Mouse (Mus musculus): ENCODE data around the gene Tmem87a.

DNA sequence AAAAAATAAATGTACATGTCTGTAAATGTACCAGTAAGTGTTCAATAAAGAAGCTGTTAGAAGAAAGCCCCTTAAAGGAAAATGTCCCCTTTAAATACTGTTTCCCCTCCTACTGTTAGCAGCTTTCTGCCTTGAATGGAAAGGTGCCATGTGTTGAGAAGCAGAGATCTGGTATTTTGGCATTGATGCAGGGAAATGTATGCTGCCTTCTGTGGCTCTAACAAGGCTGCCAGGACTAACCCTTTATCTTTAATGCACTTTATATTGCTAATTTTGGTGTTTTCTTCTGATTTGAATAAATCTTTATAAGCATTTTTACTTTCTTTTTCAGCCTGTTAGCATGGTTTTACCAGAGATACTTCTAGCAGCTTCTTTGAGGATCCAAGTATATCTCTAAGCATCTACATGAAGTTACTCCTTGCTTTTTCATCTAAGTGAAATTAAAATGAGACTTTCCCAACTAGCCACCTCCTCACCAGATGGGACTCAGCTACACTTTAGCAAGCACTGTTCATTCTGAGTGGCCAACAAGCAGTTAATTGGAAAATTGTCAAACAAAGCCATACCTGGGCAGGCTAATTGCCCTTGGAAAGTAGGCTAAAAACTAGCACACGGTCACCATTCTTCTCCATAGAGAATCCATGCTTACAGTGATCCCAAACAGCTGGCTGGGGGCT lies 11.0 kb upstream of the Tmem87a start:
- TF ChIP-seq POLR2A (IDR thresholded peaks at IDR 0.05; ENCODE audit: borderline replicate concordance, low read depth, low read length), result no peak
- TF ChIP-seq CTCF (IDR thresholded peaks at IDR 0.05; ENCODE audit: low read depth, low read length), result no peak
